Mouse (Mus musculus): ENCODE measurements around the gene Ly6g6e.

GRCm38 (mm10) chr17:35060737-35061297, 15.9 kb upstream of the Ly6g6e start:
- TF ChIP-seq CTCF (IDR thresholded peaks at IDR 0.05; ENCODE audit: low read depth), result no peak
- no peak for TF ChIP-seq EP300 (IDR thresholded peaks at IDR 0.05; ENCODE audit: low read depth)
